Mouse (Mus musculus) subcutaneous adipose tissue, adult 2 months (tissue): Measurements from ENCODE around the gene Smpdl3a. TPM values are rescaled to one million over a fixed set of nuclear protein-coding genes. Genes with fewer than 3 reads are reported as not detected.

ENCODE experiments used
- polyA plus RNA-seq: library from polyadenylated mRNA; depleted of rRNA; stranded (reverse); fragments of >200 nt; gene quantifications from 2 replicates; pipeline ENCODE4 v1.2.3, GENCODE M21; 2012; ENCODE audit warnings: low replicate concordance; rRNA removed

The Smpdl3a gene
- polyA plus RNA-seq = 71.9 and 117 TPM in 2 replicates

DNA sequence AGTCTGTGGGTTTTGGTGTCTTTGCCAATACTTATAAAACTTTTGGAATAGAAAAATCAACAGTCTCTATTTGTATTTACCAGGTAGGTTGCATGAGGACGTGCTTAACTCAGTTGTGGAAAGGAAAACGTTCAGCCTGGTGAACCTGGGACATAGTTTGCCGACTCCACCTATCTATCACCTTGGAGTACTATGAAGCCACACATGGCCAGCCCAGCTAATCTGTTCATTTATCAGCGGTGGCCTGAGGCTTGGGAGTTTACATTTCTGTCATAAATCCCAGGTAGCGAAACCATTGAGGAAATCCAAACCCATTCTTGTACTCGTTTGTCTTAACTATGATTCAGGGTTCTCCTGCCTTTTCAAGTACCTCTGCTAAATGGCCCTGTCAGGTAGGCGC, at the start of gene Smpdl3a:
Smpdl3a (plus strand) TSS at position 318 of the 400 bp plus-strand sequence.

DNA sequence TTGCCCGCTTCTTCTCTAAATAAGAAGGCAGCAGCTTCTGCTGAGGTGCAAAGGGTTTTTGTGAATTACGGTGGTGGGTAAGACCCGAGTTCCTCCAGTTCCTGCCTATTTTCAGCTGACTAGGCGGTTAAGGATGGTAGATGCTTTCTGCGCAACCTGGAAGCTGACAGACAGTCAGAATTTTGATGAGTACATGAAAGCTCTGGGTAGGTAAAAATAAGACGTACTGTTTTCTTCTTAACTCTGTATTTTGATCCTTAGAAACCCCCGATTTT, 9.3 kb upstream of the Smpdl3a start, which contains the start of gene Fabp7:
Fabp7 (plus strand) TSS at position 6 of the 275 bp plus-strand sequence.

Other genes starting within 250 kb of the Smpdl3a start
- gene Pkib, start 162.4 kb upstream of the Smpdl3a start, polyA plus RNA-seq = 0.60 and 1.3 TPM in 2 replicates
- 0.14 and 0.26 TPM in 2 replicates for gene Fabp7, start 9.5 kb upstream of the Smpdl3a start, polyA plus RNA-seq